Mouse (Mus musculus) olfactory bulb, adult 2 months (tissue): ENCODE data around the gene Carhsp1.

Experiments
- CTCF ChIP-seq: fragments of 200-500 bp; IDR thresholded peaks from 2 replicates; pipeline ENCODE4 v1.5.1; 2012; ENCODE audit warnings: low read depth, mild to moderate bottlenecking, low read length, moderate library complexity; ENCODE audit not compliant: insufficient read depth
- POLR2A ChIP-seq: fragments of 200-500 bp; IDR thresholded peaks from 2 replicates; pipeline ENCODE4 v1.6.1; 2012; ENCODE audit warnings: mild to moderate bottlenecking, low read depth, low read length, moderate library complexity; ENCODE audit not compliant: insufficient read depth

DNA sequence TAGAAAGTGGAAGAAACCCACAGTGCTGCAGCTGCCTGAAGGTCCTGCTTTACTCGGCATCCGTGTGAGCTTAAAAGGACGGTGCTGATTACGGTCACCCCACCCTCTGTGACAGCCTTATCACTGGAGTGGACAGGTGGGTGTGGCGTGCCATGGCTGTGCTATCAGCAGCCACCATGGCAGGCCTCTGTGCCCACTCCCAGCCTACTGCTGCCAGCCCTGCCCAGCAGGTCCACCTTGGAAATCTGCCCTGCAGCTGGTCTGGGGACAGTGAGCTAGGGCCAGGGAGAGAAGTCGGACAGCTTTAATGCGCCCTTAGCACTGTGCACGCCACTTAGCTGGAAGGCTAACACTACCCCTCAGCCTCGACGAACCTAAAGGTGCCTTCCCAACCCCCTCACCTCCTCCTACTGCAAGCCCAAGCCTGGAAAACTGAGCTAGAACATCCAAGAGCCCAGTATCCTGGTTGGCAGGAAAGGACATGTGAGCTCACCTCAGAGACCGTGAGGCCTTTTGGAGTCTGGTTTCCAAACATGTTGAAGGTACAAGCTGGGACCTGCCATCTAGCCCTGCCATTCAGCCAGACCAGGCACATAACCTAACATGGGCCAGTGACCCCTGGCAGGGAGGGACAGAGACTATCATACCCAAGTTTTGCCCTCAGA lies 15.0 kb upstream of the Carhsp1 start:
- TF ChIP-seq POLR2A (no peak), CTCF (no peak)
